Mouse (Mus musculus) ES-Bruce4 (cell line): ENCODE results near the gene Mdm1. TPM values are rescaled to one million over a fixed set of nuclear protein-coding genes. Genes with fewer than 3 reads are reported as not detected.

Source experiments
- H3K27ac ChIP-seq: 2 replicates; pipeline ENCODE4 v1.5.1; 2012; ENCODE audit warnings: low read length, inconsistent platforms; ENCODE audit not compliant: insufficient read depth
- H3K27me3 ChIP-seq: 2 replicates; pipeline ENCODE4 v1.6.1; 2012; ENCODE audit warnings: mild to moderate bottlenecking, low read length, inconsistent platforms; ENCODE audit not compliant: control insufficient read depth, poor library complexity, insufficient read depth, severe bottlenecking
- H3K36me3 ChIP-seq: 2 replicates; pipeline ENCODE4 v1.6.1; 2012; ENCODE audit warnings: inconsistent platforms, mild to moderate bottlenecking, low read length, moderate library complexity; ENCODE audit not compliant: control insufficient read depth, poor library complexity, insufficient read depth, severe bottlenecking
- H3K4me1 ChIP-seq: one replicate; pipeline ENCODE4 v1.8.1; 2011; ENCODE audit warnings: low read length; ENCODE audit not compliant: control insufficient read depth, insufficient read depth
- H3K4me3 ChIP-seq: 2 replicates; pipeline ENCODE4 v1.5.1; 2011; ENCODE audit warnings: low read depth, mild to moderate bottlenecking, low read length
- H3K9ac ChIP-seq: 2 replicates; pipeline ENCODE4 v1.6.1; 2012; ENCODE audit warnings: low read depth, mild to moderate bottlenecking, inconsistent platforms; ENCODE audit not compliant: poor library complexity, severe bottlenecking
- H3K9me3 ChIP-seq: replicated peaks from 2 replicates; pipeline ENCODE4 v1.6.1; 2012; ENCODE audit warnings: mild to moderate bottlenecking, low read length, inconsistent platforms; ENCODE audit not compliant: control insufficient read depth, poor library complexity, insufficient read depth, severe bottlenecking
- CTCF ChIP-seq: IDR thresholded peaks from one replicate; pipeline ENCODE4 v1.8.1; 2011; ENCODE audit warnings: low read depth, low read length
- EP300 ChIP-seq: IDR thresholded peaks from 2 replicates; pipeline ENCODE4 v1.6.1; 2011; ENCODE audit warnings: low read depth, low read length; ENCODE audit not compliant: insufficient read depth
- POLR2A ChIP-seq: IDR thresholded peaks from one replicate; pipeline ENCODE4 v1.8.1; 2011; ENCODE audit warnings: low read length; ENCODE audit not compliant: insufficient read depth
- polyA plus RNA-seq: library from polyadenylated mRNA; stranded (reverse); fragments of >200 nt; gene quantifications from 2 replicates; pipeline ENCODE4 v1.2.4, GENCODE M21; 2011; ENCODE audit warnings: low read depth; ENCODE audit not compliant: missing spikeins, insufficient read depth, insufficient read length

Gene Mdm1
- polyA plus RNA-seq, 1 experiment = 33.0 TPM

DNA sequence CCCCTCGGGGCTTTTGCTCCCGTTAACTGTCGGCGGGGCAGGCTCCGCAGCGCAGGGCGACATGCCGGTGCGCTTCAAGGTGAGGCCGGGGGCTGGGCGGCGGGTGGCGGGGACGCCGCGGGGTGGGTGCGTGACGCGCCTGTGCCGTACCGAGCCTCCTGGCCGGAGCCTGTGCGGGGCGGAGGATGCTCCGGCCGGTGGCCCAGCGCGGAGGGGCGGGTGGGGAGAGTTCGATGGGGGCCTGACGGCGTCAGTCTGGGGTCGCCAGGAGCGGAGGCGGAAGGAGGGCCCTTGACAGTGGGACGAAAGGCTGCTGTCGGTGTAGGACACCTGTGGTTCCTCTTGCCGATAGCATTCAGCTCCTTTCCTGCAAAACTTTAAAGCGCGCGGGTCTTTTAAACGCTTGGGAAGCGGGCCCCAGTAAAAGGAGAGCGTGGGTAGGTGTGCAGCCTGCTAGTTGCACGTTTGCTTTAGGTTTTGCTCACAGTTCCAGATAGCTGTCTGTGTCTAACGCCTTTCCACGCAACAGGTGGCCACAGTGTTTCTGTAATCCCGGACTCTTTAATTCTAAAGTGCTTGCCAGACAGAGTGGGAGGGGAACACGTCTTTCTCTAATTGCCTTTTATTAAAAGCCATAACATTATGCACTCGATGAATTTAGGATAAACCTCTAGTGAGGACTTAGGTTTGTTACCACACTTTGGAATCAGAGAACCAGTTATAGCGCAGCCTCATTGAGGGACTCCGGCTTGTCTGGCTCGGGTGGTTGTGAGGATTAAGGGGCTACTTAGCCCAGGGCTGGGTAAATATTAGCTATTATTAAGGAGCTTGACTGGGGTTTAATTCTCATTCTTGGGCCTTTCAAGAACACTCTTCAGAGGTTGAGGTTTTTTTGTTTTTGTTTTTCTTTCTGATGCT lies 532 bp downstream of the Mdm1 start:
- H3K4me1 ChIP-seq = peaks cover 7% of the 10 kb centered on the region
- TF ChIP-seq POLR2A (no peak), EP300 (no peak), CTCF (no peak)
- no peak overlapping the region for H3K27ac ChIP-seq
- H3K9me3 ChIP-seq = no peaks in the 10 kb centered on the region
- H3K36me3 ChIP-seq = no peaks in the 10 kb centered on the region
- peak overlapping the region; percentile 60 for H3K9ac ChIP-seq
- H3K4me3 ChIP-seq = peak overlapping the region; percentile 61
- no peaks in the 10 kb centered on the region for H3K27me3 ChIP-seq

DNA sequence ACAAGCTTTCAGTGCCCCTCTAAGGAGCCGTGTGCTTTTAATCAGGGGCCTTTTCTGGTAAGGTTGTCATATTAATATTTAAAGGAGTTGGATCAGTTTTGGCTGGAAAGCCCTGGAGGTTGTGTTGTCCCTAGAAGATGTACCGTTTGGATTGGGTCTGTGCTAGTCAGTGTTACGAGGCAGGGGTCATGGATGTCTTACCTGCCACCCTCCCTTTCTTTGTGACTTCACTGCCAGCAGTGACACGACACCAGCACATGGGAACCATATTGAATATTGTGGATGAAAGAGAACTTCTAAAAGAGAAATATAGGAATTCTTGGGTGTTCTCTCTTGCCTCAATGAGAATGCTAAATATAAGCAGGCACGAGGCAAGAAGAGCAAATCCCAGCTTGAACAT lies 7.8 kb downstream of the Mdm1 start:
- Histone ChIP-seq H3K4me3 (no peak overlapping the region), H3K4me1 (peaks cover 7% of the 10 kb centered on the region), H3K27ac (no peak overlapping the region), H3K27me3 (no peaks in the 10 kb centered on the region), H3K9me3 (no peaks in the 10 kb centered on the region), H3K36me3 (no peaks in the 10 kb centered on the region), H3K9ac (no peak overlapping the region)
- TF ChIP-seq EP300 (no peak), CTCF (no peak), POLR2A (no peak)

DNA sequence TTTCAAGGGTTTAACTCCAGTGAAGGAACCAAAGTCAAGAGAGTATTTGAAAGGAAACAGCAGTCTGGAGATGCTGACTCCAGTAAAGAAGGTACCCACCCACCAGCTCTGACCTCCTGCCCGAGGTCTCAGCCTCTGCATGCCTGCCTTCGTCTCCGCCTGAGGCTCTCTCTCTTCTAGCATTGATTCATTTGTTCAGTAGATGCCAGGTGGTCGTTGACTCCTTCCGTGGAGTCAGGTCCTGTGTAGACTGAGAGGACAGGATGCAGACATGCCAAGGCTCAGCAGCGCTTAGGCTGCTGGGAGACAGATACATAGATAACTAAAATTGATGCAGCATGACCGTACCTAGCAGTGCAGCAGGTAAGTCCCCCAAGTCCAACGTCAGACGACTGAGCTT lies 9.3 kb downstream of the Mdm1 start:
- Histone ChIP-seq H3K9me3 (no peaks in the 10 kb centered on the region), H3K4me3 (no peak overlapping the region), H3K36me3 (no peaks in the 10 kb centered on the region), H3K27ac (no peak overlapping the region), H3K27me3 (no peaks in the 10 kb centered on the region), H3K4me1 (peaks cover 3% of the 10 kb centered on the region), H3K9ac (no peak overlapping the region)
- TF ChIP-seq CTCF (no peak), EP300 (no peak), POLR2A (no peak)

DNA sequence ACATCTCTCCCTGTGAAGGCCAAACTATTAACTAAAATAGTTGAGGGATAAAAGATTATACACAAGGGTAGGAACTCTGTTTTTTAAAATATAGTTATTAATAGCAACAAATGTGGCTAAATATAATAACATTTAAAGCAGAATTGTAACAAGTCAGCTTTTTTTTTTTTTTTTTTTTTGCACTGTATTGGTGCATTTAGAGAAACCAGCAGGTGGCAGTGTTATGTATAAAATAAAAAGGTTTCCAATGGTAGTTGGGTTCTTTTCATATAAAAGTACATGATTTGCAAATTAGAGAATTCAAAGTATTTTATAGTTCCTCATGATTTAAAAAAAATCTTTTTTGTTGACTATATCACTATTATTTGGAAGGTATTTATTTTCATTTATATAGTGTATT lies 14.3 kb downstream of the Mdm1 start:
- Histone ChIP-seq H3K4me3 (no peak overlapping the region), H3K27me3 (no peaks in the 10 kb centered on the region), H3K36me3 (no peaks in the 10 kb centered on the region), H3K9ac (no peak overlapping the region), H3K27ac (no peak overlapping the region), H3K9me3 (0 out of 2 replicates have a peak, but pooled peaks cover 2% of the 10 kb centered on the region), H3K4me1 (no peaks in the 10 kb centered on the region)
- TF ChIP-seq EP300 (no peak), CTCF (no peak), POLR2A (no peak)

DNA sequence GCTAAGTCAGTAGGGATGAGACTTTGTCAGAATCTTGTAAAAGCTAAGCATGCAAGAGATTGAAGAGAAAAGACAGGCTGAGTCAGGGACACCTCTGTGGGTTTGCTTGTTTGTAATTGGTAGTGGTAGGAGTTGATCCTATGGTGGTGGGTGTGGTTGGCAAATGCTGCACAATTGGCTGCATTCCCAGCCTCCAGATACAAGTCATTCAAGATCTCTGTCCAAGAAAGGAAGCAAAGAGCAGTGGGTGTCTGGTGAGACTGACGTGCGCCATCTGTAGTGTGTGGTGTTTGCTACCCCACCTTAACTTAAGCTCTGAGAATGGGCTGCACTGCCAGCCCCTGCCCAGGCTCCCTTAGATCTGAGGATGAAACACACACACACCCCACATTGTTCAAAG lies 19.5 kb downstream of the Mdm1 start:
- no peak overlapping the region for H3K9ac ChIP-seq
- no peak for TF ChIP-seq POLR2A
- H3K36me3 ChIP-seq = no peaks in the 10 kb centered on the region
- H3K27ac ChIP-seq = no peak overlapping the region
- H3K4me1 ChIP-seq = no peaks in the 10 kb centered on the region
- H3K4me3 ChIP-seq = no peak overlapping the region
- no peaks in the 10 kb centered on the region for H3K27me3 ChIP-seq
- 0 out of 2 replicates have a peak, but pooled peaks cover 2% of the 10 kb centered on the region for H3K9me3 ChIP-seq

DNA sequence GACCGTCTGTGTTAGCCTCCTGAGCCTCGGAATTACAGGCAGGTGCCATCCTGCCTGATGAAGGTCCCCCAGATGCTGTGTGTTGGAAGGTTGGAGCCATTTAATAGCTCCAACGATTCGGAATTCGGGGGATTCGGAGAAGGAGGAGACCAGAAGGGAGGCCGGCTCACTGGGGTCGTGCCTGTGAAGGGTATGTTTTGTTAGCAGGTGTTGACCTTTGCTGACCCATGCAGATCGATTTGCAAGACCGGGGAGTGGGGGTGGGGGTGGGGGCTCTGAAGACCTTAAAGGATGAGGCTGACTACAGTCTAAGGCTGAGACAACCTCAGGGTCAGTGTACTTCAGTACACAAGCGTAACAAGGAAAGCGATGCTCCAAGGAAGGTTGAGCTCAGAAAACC lies 27.6 kb downstream of the Mdm1 start:
- Histone ChIP-seq H3K4me1 (peaks cover 2% of the 10 kb centered on the region), H3K27ac (no peak overlapping the region), H3K27me3 (no peaks in the 10 kb centered on the region), H3K9ac (no peak overlapping the region), H3K36me3 (peaks cover 3% of the 10 kb centered on the region; the same call in 1 of the 2 replicates), H3K4me3 (no peak overlapping the region), H3K9me3 (no peaks in the 10 kb centered on the region)
- TF ChIP-seq EP300 = peak; percentile 74; the same call in 1 of the 2 replicates
- TF ChIP-seq CTCF = no peak
